Mouse (Mus musculus) layer of hippocampus, adult 2 months (tissue): ENCODE results near the gene Serpina3b. TPM values are rescaled to one million over a fixed set of nuclear protein-coding genes. Genes with fewer than 3 reads are reported as not detected.
"Not testable (repeated sequence)": the region's sequence is repeated elsewhere in the genome, so short reads cannot be mapped to it uniquely, and the experiment has no call there.

Experiments used
- DNase-seq, 2 experiments: peaks; one replicate each; pipeline ENCODE4 v3.0.0; 2022; ENCODE audit warnings: low spot score in 2 of 2
- H3K27ac ChIP-seq: fragments of 200-600 bp; 2 replicates; pipeline ENCODE4 v1.8.1; 2022
- H3K4me3 ChIP-seq: fragments of 200-600 bp; 2 replicates; pipeline ENCODE4 v1.8.1; 2022; ENCODE audit warnings: mild to moderate bottlenecking
- CTCF ChIP-seq: fragments of 200-600 bp; conservative IDR thresholded peaks from 2 replicates; pipeline ENCODE4 v1.8.1; 2022; ENCODE audit warnings: antibody characterized with exemption, mild to moderate bottlenecking, moderate library complexity
- long read RNA-seq, 2 experiments: library from polyadenylated mRNA; stranded (forward); transcript quantifications; one replicate each; pipeline ENCODE4 v2.0.0; 2021; ENCODE audit warnings: borderline mapping rate in 2 of 2
- total RNA-seq, 2 experiments: library from RNA; stranded (reverse); gene quantifications; 2 replicates each; pipeline ENCODE4 v1.2.3; 2021

Serpina3b gene
- not detected for total RNA-seq
- long read RNA-seq, experiment 1 = 0 reads
- long read RNA-seq, experiment 2 = 0 reads

GRCm38 (mm10) chr12:104127696-104128095 is at the start of gene Serpina3b:
TSS of gene Serpina3b (plus strand) at chr12:104127996.
- H3K27ac ChIP-seq = no peak within 1 kb of the TSS
- TF ChIP-seq CTCF = no peak
- H3K4me3 ChIP-seq = no peak within 1 kb of the TSS
- no peak for DNase-seq

- Histone ChIP-seq H3K4me3 (no peak overlapping the region), H3K27ac (no peak overlapping the region)
- TF ChIP-seq CTCF = no peak
- no peak for DNase-seq
Measured at GRCm38 (mm10) chr12:104090119-104090518, 37.7 kb upstream of the Serpina3b start.

- TF ChIP-seq CTCF = no peak
- Histone ChIP-seq H3K4me3 (no peak overlapping the region), H3K27ac (no peak overlapping the region)
- DNase-seq = no peak
Measured at GRCm38 (mm10) chr12:104091303-104091702, 36.5 kb upstream of the Serpina3b start.

- Histone ChIP-seq H3K4me3 (no peak within 1 kb of the TSS), H3K27ac (no peak within 1 kb of the TSS)
- TF ChIP-seq CTCF = no peak
- no peak for DNase-seq
Measured at GRCm38 (mm10) chr12:104100768-104101167, 27.0 kb upstream of the Serpina3b start, which contains the start of gene Serpina5. TSS of gene Serpina5 (plus strand) at chr12:104101113.

- no peak for TF ChIP-seq CTCF
- no peak for DNase-seq
- Histone ChIP-seq H3K27ac (no peak overlapping the region), H3K4me3 (no peak overlapping the region)
Measured at GRCm38 (mm10) chr12:104105847-104106246, 21.9 kb upstream of the Serpina3b start.

GRCm38 (mm10) chr12:104106919-104107318 is 20.9 kb upstream of the Serpina3b start:
- no peak overlapping the region for H3K4me3 ChIP-seq
- TF ChIP-seq CTCF = no peak
- DNase-seq = no peak

GRCm38 (mm10) chr12:104108507-104108906 is 19.3 kb upstream of the Serpina3b start:
- no peak overlapping the region for H3K4me3 ChIP-seq
- H3K27ac ChIP-seq = no peak overlapping the region
- DNase-seq = no peak
- TF ChIP-seq CTCF = no peak

More at GRCm38 (mm10) chr12:104106919-104107318, 20.9 kb upstream of the Serpina3b start:
- no peak overlapping the region for H3K27ac ChIP-seq

- DNase-seq, H3K4me3 ChIP-seq, H3K27ac ChIP-seq: not testable (repeated sequence)
Measured at GRCm38 (mm10) chr12:104112333-104112732, 15.5 kb upstream of the Serpina3b start, which contains the start of gene Serpina3a. TSS of gene Serpina3a (plus strand) at chr12:104112724.

GRCm38 (mm10) chr12:104114921-104115579 is 12.7 kb upstream of the Serpina3b start:
- Histone ChIP-seq H3K27ac (no peak overlapping the region), H3K4me3 (no peak overlapping the region)
- no peak for TF ChIP-seq CTCF
- no peak for DNase-seq

GRCm38 (mm10) chr12:104123097-104123496 is 4.7 kb upstream of the Serpina3b start:
- no peak for TF ChIP-seq CTCF
- H3K27ac ChIP-seq = no peak overlapping the region
- no peak overlapping the region for H3K4me3 ChIP-seq
- no peak for DNase-seq

- no peak for TF ChIP-seq CTCF
- H3K27ac ChIP-seq = no peak overlapping the region
- no peak for DNase-seq
- H3K4me3 ChIP-seq = no peak overlapping the region
Measured at GRCm38 (mm10) chr12:104123996-104124395, 3.8 kb upstream of the Serpina3b start.

GRCm38 (mm10) chr12:104125021-104125560 is 2.7 kb upstream of the Serpina3b start:
- Histone ChIP-seq H3K4me3 (no peak overlapping the region), H3K27ac (no peak overlapping the region)
- no peak for DNase-seq
- no peak for TF ChIP-seq CTCF

- DNase-seq = no peak
- no peak overlapping the region for H3K4me3 ChIP-seq
- no peak for TF ChIP-seq CTCF
- H3K27ac ChIP-seq = no peak overlapping the region
Measured at GRCm38 (mm10) chr12:104131041-104131440, 3.2 kb downstream of the Serpina3b start.

GRCm38 (mm10) chr12:104138216-104138615 is 10.4 kb downstream of the Serpina3b start:
- DNase-seq = no peak
- no peak for TF ChIP-seq CTCF
- H3K4me3 ChIP-seq = no peak overlapping the region
- H3K27ac ChIP-seq = no peak overlapping the region
